Mouse (Mus musculus): ENCODE results near the gene Atrn.
"Not testable (repeated sequence)": the region's sequence is repeated elsewhere in the genome, so short reads cannot be mapped to it uniquely, and the experiment has no call there.

GRCm38 (mm10) chr2:131031406-131031805, 125.1 kb downstream of the Atrn start:
- TF ChIP-seq POLR2A (IDR thresholded peaks at IDR 0.05; ENCODE audit: borderline replicate concordance, extremely low read depth, insufficient read depth, insufficient read length, poor library complexity, severe bottlenecking); CTCF (IDR thresholded peaks at IDR 0.05; ENCODE audit: borderline replicate concordance, extremely low read depth, insufficient read depth, insufficient read length): not testable (repeated sequence)

Data from brain, embryonic 14.5 days (tissue).